Comparison of ENCODE assay signal across 19 mouse cellular contexts in the genomic region with DNA sequence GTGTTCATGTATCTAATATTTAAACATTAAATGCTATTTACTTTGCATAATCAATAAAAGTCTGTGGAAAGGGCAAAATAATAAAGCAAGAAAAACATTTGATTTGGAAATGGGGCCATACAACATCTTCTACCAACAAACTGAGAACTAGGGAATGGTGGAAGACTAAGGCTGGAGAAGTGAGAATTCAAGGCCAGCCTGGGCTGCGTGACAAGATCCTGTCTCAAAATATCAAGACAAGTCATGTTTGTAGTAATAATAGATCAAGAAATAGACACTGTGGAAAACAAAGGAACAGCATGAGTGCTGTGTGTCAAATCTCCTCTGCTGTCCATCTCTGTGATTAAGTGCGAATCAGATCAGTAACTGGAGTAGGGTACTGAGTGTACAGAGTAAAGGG.
"Had no signal": no experiment of that assay in that cellular context is flagged by ENCODE, and none has a peak within 500 bp of the region (broad histone marks: within the 10 kb centered on the region; RNA-seq: fewer than 3 reads in every experiment).

No protein-coding gene starts in this region.

- H3K9me3 ChIP-seq: midbrain, embryonic 10.5 days; midbrain, embryonic 12.5 days; neural tube, embryonic 13.5 days; neural tube, embryonic 15.5 days had no signal

- H3K4me3 ChIP-seq: midbrain, embryonic 10.5 days; midbrain, embryonic 12.5 days; myocyte; neural tube, embryonic 13.5 days; neural tube, embryonic 15.5 days had no signal

- H3K4me1 ChIP-seq: midbrain, embryonic 12.5 days; neural tube, embryonic 13.5 days; neural tube, embryonic 15.5 days had no signal

- H3K4me2 ChIP-seq: lung, embryonic 14.5 days; midbrain, embryonic 12.5 days; neural tube, embryonic 13.5 days; neural tube, embryonic 15.5 days had no signal

- H3K27me3 ChIP-seq: midbrain, embryonic 12.5 days; neural tube, embryonic 13.5 days; neural tube, embryonic 15.5 days had no signal

- H3K9ac ChIP-seq: lung, embryonic 14.5 days; midbrain, embryonic 12.5 days; neural tube, embryonic 13.5 days; neural tube, embryonic 15.5 days had no signal

- H3K36me3 ChIP-seq: midbrain, embryonic 10.5 days; midbrain, embryonic 12.5 days; neural tube, embryonic 13.5 days; neural tube, embryonic 15.5 days had no signal

- ATAC-seq: midbrain, embryonic 16.5 days had no signal

- DNase-seq: lung, adult 18-20 months; lung, embryonic 14.5 days; lung, postnatal 10 days; lung, postnatal 4 days; midbrain, embryonic 14.5 days; retina, postnatal 1 day; right cerebral cortex, adult 18-20 months; right cerebral cortex, postnatal 25 days; right cerebral cortex, postnatal 4 days; spleen, adult 18-20 months; thymus, adult 18-20 months; thymus, postnatal 14 days; thymus, postnatal 36 days had no signal

- H3K27ac ChIP-seq: midbrain, embryonic 10.5 days; midbrain, embryonic 12.5 days; neural tube, embryonic 13.5 days; neural tube, embryonic 15.5 days had no signal
